In genomic region chr2:148493281-148493680, GRCm38 (mm10) we compare ENCODE assay signal across 22 mouse cellular contexts. TPM values are rescaled to one million over a fixed set of nuclear protein-coding genes. Genes with fewer than 3 reads are reported as not detected.
DNase-seq lines count a peak whose midpoint lies in the region; ATAC-seq and TF ChIP-seq lines count a peak whose summit lies in the region.
"Had no signal": no experiment of that assay in that cellular context is flagged by ENCODE, and none has a peak within 500 bp of the region (broad histone marks: within the 10 kb centered on the region; RNA-seq: fewer than 3 reads in every experiment).

No protein-coding gene starts in this region.

- no peaks in the 10 kb centered on the region for H3K9me3 ChIP-seq in midbrain, embryonic 11.5 days (ENCODE audit: control insufficient read depth, low read length)
- no peaks in the 10 kb centered on the region for H3K9me3 ChIP-seq in midbrain, postnatal 0 days (ENCODE audit: low read length)
- H3K9me3 ChIP-seq in stomach, postnatal 0 days (ENCODE audit: control insufficient read depth, low read length), result no peaks in the 10 kb centered on the region
- H3K9me3 ChIP-seq: embryonic facial prominence, embryonic 10.5 days; embryonic facial prominence, embryonic 12.5 days; forebrain, embryonic 10.5 days; forebrain, embryonic 12.5 days had no signal

- no peak for TF ChIP-seq CTCF in midbrain, postnatal 0 days (IDR thresholded peaks at IDR 0.05)
- no peak for TF ChIP-seq CTCF in bone marrow macrophage, adult 2 months (IDR thresholded peaks at IDR 0.05; ENCODE audit: low read depth, low read length)
- no peak for TF ChIP-seq CTCF in stomach, postnatal 0 days (IDR thresholded peaks at IDR 0.05; ENCODE audit: low read depth)

- peak; percentile 47 for DNase-seq in midbrain, embryonic 11.5 days (ENCODE audit: low spot score, missing footprints)
- DNase-seq in midbrain, postnatal 0 days (ENCODE audit: low spot score), result no peak
- DNase-seq in fat pad, adult 2 months (ENCODE audit: extremely low read depth, low read depth, low spot score), result peak; percentile 43
- DNase-seq in right cerebral cortex, postnatal 14 days, result no peak
- no peak for DNase-seq in retina, postnatal 1 day
- no peak for DNase-seq in stomach, postnatal 0 days (ENCODE audit: low spot score)
- DNase-seq: adrenal gland, postnatal 10 days; adrenal gland, postnatal 25 days; cerebellum, adult 11 months; cerebellum, adult 18-20 months; cerebellum, adult 8-10 months; cerebellum, adult 9-11 months; cerebellum, postnatal 25 days had no signal

- H3K79me2 ChIP-seq in macrophage (ENCODE audit: inconsistent target), result no peaks in the 10 kb centered on the region; the same call in 1 of the 2 replicates

- H3K4me3 ChIP-seq in midbrain, embryonic 11.5 days (ENCODE audit: low read depth, low read length), result no peak overlapping the region
- no peak overlapping the region for H3K4me3 ChIP-seq in midbrain, postnatal 0 days (ENCODE audit: low read depth, low read length)
- no peak overlapping the region for H3K4me3 ChIP-seq in bone marrow macrophage, adult 2 months (ENCODE audit: insufficient read depth, low read length)
- no peak overlapping the region for H3K4me3 ChIP-seq in macrophage (ENCODE audit: inconsistent target)
- H3K4me3 ChIP-seq in stomach, postnatal 0 days (ENCODE audit: low read depth, low read length), result no peak overlapping the region
- H3K4me3 ChIP-seq: embryonic facial prominence, embryonic 10.5 days; embryonic facial prominence, embryonic 12.5 days; forebrain, embryonic 10.5 days; forebrain, embryonic 12.5 days had no signal

- H3K27ac ChIP-seq in midbrain, embryonic 11.5 days (ENCODE audit: low read depth, low read length), result no peak overlapping the region
- H3K27ac ChIP-seq in midbrain, postnatal 0 days (ENCODE audit: low read depth, low read length), result no peak overlapping the region
- H3K27ac ChIP-seq in bone marrow macrophage, adult 2 months (ENCODE audit: insufficient read depth, low read depth, low read length), result peak overlapping the region; percentile 93
- peak overlapping the region; percentile 99; the same call in 1 of the 2 replicates for H3K27ac ChIP-seq in macrophage
- no peak overlapping the region for H3K27ac ChIP-seq in stomach, postnatal 0 days (replicated peaks)
- H3K27ac ChIP-seq: embryonic facial prominence, embryonic 10.5 days; embryonic facial prominence, embryonic 12.5 days; forebrain, embryonic 10.5 days; forebrain, embryonic 12.5 days had no signal

- ATAC-seq in midbrain, embryonic 11.5 days (ENCODE audit: low FRiP score), result no peak
- ATAC-seq in midbrain, postnatal 0 days (ENCODE audit: low FRiP score), result no peak
- ATAC-seq in stomach, postnatal 0 days (ENCODE audit: low FRiP score, low TSS enrichment), result no peak
- ATAC-seq: forebrain, embryonic 14.5 days; forebrain, embryonic 16.5 days had no signal

- no peaks in the 10 kb centered on the region for H3K4me1 ChIP-seq in midbrain, embryonic 11.5 days (ENCODE audit: control insufficient read depth, insufficient read depth, low read length)
- no peaks in the 10 kb centered on the region for H3K4me1 ChIP-seq in midbrain, postnatal 0 days (ENCODE audit: insufficient read depth, low read length)
- H3K4me1 ChIP-seq in bone marrow macrophage, adult 2 months (ENCODE audit: control insufficient read depth, insufficient read depth, low read length), result peaks cover 63% of the 10 kb centered on the region
- H3K4me1 ChIP-seq in stomach, postnatal 0 days (replicated peaks; ENCODE audit: control insufficient read depth, insufficient read depth), result no peaks in the 10 kb centered on the region; the same call in 1 of the 2 replicates
- H3K4me1 ChIP-seq: embryonic facial prominence, embryonic 12.5 days; forebrain, embryonic 10.5 days; forebrain, embryonic 12.5 days had no signal

- no peaks in the 10 kb centered on the region for H3K36me3 ChIP-seq in midbrain, embryonic 11.5 days (ENCODE audit: control insufficient read depth, insufficient read depth, low read length)
- H3K36me3 ChIP-seq in midbrain, postnatal 0 days (ENCODE audit: insufficient read depth, low read length), result no peaks in the 10 kb centered on the region
- no peaks in the 10 kb centered on the region for H3K36me3 ChIP-seq in macrophage (ENCODE audit: inconsistent target)
- no peaks in the 10 kb centered on the region for H3K36me3 ChIP-seq in stomach, postnatal 0 days (ENCODE audit: control insufficient read depth, insufficient read depth, low read length)
- H3K36me3 ChIP-seq: embryonic facial prominence, embryonic 10.5 days; embryonic facial prominence, embryonic 12.5 days; forebrain, embryonic 10.5 days; forebrain, embryonic 12.5 days had no signal

- no peak overlapping the region for H3K4me2 ChIP-seq in midbrain, embryonic 11.5 days
- no peak overlapping the region for H3K4me2 ChIP-seq in midbrain, postnatal 0 days (ENCODE audit: low read depth, low read length, poor library complexity, severe bottlenecking)
- H3K4me2 ChIP-seq in stomach, postnatal 0 days (replicated peaks; ENCODE audit: low read depth), result no peak overlapping the region
- H3K4me2 ChIP-seq: embryonic facial prominence, embryonic 12.5 days; forebrain, embryonic 12.5 days had no signal

- H3K27me3 ChIP-seq in midbrain, embryonic 11.5 days (ENCODE audit: control insufficient read depth, insufficient read depth, low read length), result no peaks in the 10 kb centered on the region
- no peaks in the 10 kb centered on the region for H3K27me3 ChIP-seq in midbrain, postnatal 0 days (ENCODE audit: insufficient read depth, low read length)
- H3K27me3 ChIP-seq in stomach, postnatal 0 days (ENCODE audit: control insufficient read depth, insufficient read depth, low read length), result no peaks in the 10 kb centered on the region
- H3K27me3 ChIP-seq: embryonic facial prominence, embryonic 12.5 days; forebrain, embryonic 12.5 days had no signal

- no peak overlapping the region for H3K9ac ChIP-seq in midbrain, embryonic 11.5 days (ENCODE audit: low read length)
- H3K9ac ChIP-seq in midbrain, postnatal 0 days (replicated peaks; ENCODE audit: low read length, poor library complexity, severe bottlenecking), result no peak overlapping the region
- no peak overlapping the region for H3K9ac ChIP-seq in stomach, postnatal 0 days (ENCODE audit: low read length)
- H3K9ac ChIP-seq: embryonic facial prominence, embryonic 12.5 days; forebrain, embryonic 12.5 days had no signal

- TF ChIP-seq POLR2A in bone marrow macrophage, adult 2 months (IDR thresholded peaks at IDR 0.05; ENCODE audit: borderline replicate concordance, low read depth, low read length), result no peak

- no peak for TF ChIP-seq EP300 in stomach, postnatal 0 days (optimal IDR thresholded peaks at IDR 0.05)

RNA-seq across cellular contexts. Expression of gene Cd93, which starts 49.9 kb away (rescaled TPM):
- polyA plus RNA-seq in midbrain, embryonic 11.5 days (2014; fragmentation: Nextera tagmentation; extraction: Ambion mirVana), result 5.9 and 7.3 TPM in 2 replicates
- total RNA-seq in midbrain, postnatal 0 days (2014; rRNA removed), result 16.9 and 23.0 TPM in 2 replicates
- polyA plus RNA-seq in midbrain, postnatal 0 days (2015; fragmentation: Nextera tagmentation; extraction: Ambion mirVana), result 4.1 and 4.5 TPM in 2 replicates
- polyA plus RNA-seq in bone marrow macrophage, adult 2 months (2012; ENCODE audit: insufficient read depth, insufficient read length, missing spikeins), result 338 and 370 TPM in 2 replicates
- total RNA-seq in macrophage (2018; cell fraction: chromatin; rRNA removed), result 100 to 1,000 TPM in 15 of 26 experiments, 10 to 100 TPM in 11; 16.5 to 157 (median 107) TPM
- 100 to 1,000 TPM; 154 to 389 (median 241) TPM for total RNA-seq in macrophage (2018; cell fraction: cytosol; rRNA removed)
- total RNA-seq in macrophage (2018; cell fraction: nucleus; rRNA removed), result 100 to 1,000 TPM in 25 of 26 experiments, 10 to 100 TPM in 1; 88.6 to 676 (median 368) TPM
- polyA plus RNA-seq in macrophage (2018), result 156 to 277 TPM (median 258 TPM) in 3 replicates
- 3.9 and 4.3 TPM in 2 replicates for polyA plus RNA-seq in stomach, postnatal 0 days (2015; fragmentation: Nextera tagmentation; extraction: Ambion mirVana)
- total RNA-seq: MEL had no signal

Comparison
In these comparisons a context has a peak if more than half of its experiments do, and no peak if none do; other contexts are left out.
1. DNase-seq: peak in midbrain, embryonic 11.5 days (single experiment) and fat pad, adult 2 months (single experiment); none in midbrain, postnatal 0 days (single experiment), right cerebral cortex, postnatal 14 days (single experiment), retina, postnatal 1 day (single experiment) and stomach, postnatal 0 days (single experiment).
2. H3K27ac ChIP-seq: peak in bone marrow macrophage, adult 2 months (single experiment) and macrophage (single experiment); none in midbrain, embryonic 11.5 days (single experiment), midbrain, postnatal 0 days (single experiment) and stomach, postnatal 0 days (single experiment).
3. RNA of gene Cd93, which starts 49.9 kb away (polyA plus RNA-seq): 338 to 370 TPM in bone marrow macrophage, adult 2 months and 156 to 277 TPM in macrophage; 5.9 to 7.3 TPM in midbrain, embryonic 11.5 days, 4.1 to 4.5 TPM in midbrain, postnatal 0 days and 3.9 to 4.3 TPM in stomach, postnatal 0 days; every median in the first group is over 10 times any median in the second.